Mouse (Mus musculus) C2C12 (cell line): ENCODE measurements around the gene Ccdc138. TPM values are rescaled to one million over a fixed set of nuclear protein-coding genes. Genes with fewer than 3 reads are reported as not detected.

ENCODE experiments used
- H3K27me3 ChIP-seq: one replicate; pipeline ENCODE4 v1.6.1; 2011; ENCODE audit not compliant: control insufficient read depth, insufficient read depth, insufficient read length
- H3K36me3 ChIP-seq: one replicate; pipeline ENCODE4 v1.6.1; 2011; ENCODE audit not compliant: control insufficient read depth, insufficient read depth
- H3K4me3 ChIP-seq: one replicate; pipeline ENCODE4 v1.5.1; 2011; ENCODE audit warnings: mild to moderate bottlenecking, control low read depth; ENCODE audit not compliant: poor library complexity, insufficient read depth, severe bottlenecking
- H3K79me2 ChIP-seq: one replicate; pipeline ENCODE4 v1.6.1; 2011; ENCODE audit not compliant: control insufficient read depth, insufficient read depth
- H3K79me3 ChIP-seq: one replicate; pipeline ENCODE4 v1.6.1; 2011; ENCODE audit warnings: low read depth, control low read depth
- H3ac ChIP-seq: one replicate; pipeline ENCODE3; 2011; ENCODE audit warnings: low read depth; ENCODE audit not compliant: control insufficient read depth, insufficient read length
- CEBPB ChIP-seq: IDR thresholded peaks from one replicate; pipeline ENCODE4 v1.6.1; 2011; ENCODE audit warnings: low read depth, mild to moderate bottlenecking, control low read depth, moderate library complexity
- CTCF ChIP-seq: IDR thresholded peaks from one replicate; pipeline ENCODE4 v1.5.1; 2011; ENCODE audit not compliant: control insufficient read depth, insufficient read depth, insufficient read length
- FOSL1 ChIP-seq: IDR thresholded peaks from one replicate; pipeline ENCODE4 v1.8.0; 2011; ENCODE audit warnings: mild to moderate bottlenecking, low read length; ENCODE audit not compliant: poor library complexity, insufficient read depth, severe bottlenecking
- MAX ChIP-seq: IDR thresholded peaks from one replicate; pipeline ENCODE4 v1.6.1; 2011; ENCODE audit warnings: mild to moderate bottlenecking, control low read depth
- MYOD1 ChIP-seq: IDR thresholded peaks from one replicate; pipeline ENCODE4 v1.6.1; 2011; ENCODE audit warnings: low read depth; ENCODE audit not compliant: control insufficient read depth, insufficient read length
- MYOG ChIP-seq: IDR thresholded peaks from one replicate; pipeline ENCODE4 v1.6.1; 2011; ENCODE audit not compliant: control insufficient read depth, insufficient read length; ENCODE audit errors: extremely low read depth
- USF1 ChIP-seq: IDR thresholded peaks from one replicate; pipeline ENCODE4 v1.6.1; 2011; ENCODE audit warnings: low read depth, mild to moderate bottlenecking, control low read depth, moderate library complexity
- polyA plus RNA-seq: library from polyadenylated mRNA; unstranded; fragments of >200 nt; fragmentation: generic; extraction: Trizol; gene quantifications from one replicate; pipeline ENCODE4 v1.2.1, GENCODE M21; 2012; ENCODE audit warnings: missing spikeins

Gene Ccdc138
- polyA plus RNA-seq, 1 experiment, result 0.91 TPM

- no peak overlapping the region for H3K4me3 ChIP-seq
- peaks cover 100% of the 10 kb centered on the region for H3K36me3 ChIP-seq
- TF ChIP-seq FOSL1 (no peak), USF1 (no peak), CTCF (no peak), MYOG (no peak), MYOD1 (no peak), MAX (no peak), CEBPB (no peak)
- H3K79me2 ChIP-seq, result peaks cover 13% of the 10 kb centered on the region
- no peak overlapping the region for H3ac ChIP-seq
- no peaks in the 10 kb centered on the region for H3K27me3 ChIP-seq
- H3K79me3 ChIP-seq, result peaks cover 2% of the 10 kb centered on the region
Observed at GRCm38 (mm10) chr10:58478071-58478578, 19.6 kb upstream of the Ccdc138 start.

GRCm38 (mm10) chr10:58479954-58480490, 17.7 kb upstream of the Ccdc138 start:
- Histone ChIP-seq H3K4me3 (no peak overlapping the region), H3K36me3 (peaks cover 98% of the 10 kb centered on the region), H3K27me3 (no peaks in the 10 kb centered on the region), H3ac (no peak overlapping the region), H3K79me3 (no peaks in the 10 kb centered on the region), H3K79me2 (peaks cover 5% of the 10 kb centered on the region)
- TF ChIP-seq MYOG (no peak), CTCF (no peak), MYOD1 (no peak), MAX (no peak), FOSL1 (no peak), CEBPB (no peak), USF1 (no peak)

- Histone ChIP-seq H3K36me3 (peaks cover 92% of the 10 kb centered on the region), H3K79me3 (no peaks in the 10 kb centered on the region)
- TF ChIP-seq MYOG (no peak), USF1 (no peak), FOSL1 (no peak), CEBPB (no peak), CTCF (no peak), MYOD1 (no peak), MAX (no peak)
Observed at GRCm38 (mm10) chr10:58491031-58491430, 6.7 kb upstream of the Ccdc138 start.

GRCm38 (mm10) chr10:58495637-58496036, 2.1 kb upstream of the Ccdc138 start:
- TF ChIP-seq MYOD1 (no peak), FOSL1 (no peak), USF1 (no peak), CEBPB (no peak), MYOG (no peak), CTCF (no peak), MAX (no peak)
- H3K36me3 ChIP-seq, result peaks cover 55% of the 10 kb centered on the region
- H3K79me3 ChIP-seq, result no peaks in the 10 kb centered on the region
- H3K79me2 ChIP-seq, result peaks cover 11% of the 10 kb centered on the region
- no peak overlapping the region for H3ac ChIP-seq
- H3K27me3 ChIP-seq, result no peaks in the 10 kb centered on the region
- no peak overlapping the region for H3K4me3 ChIP-seq

More at GRCm38 (mm10) chr10:58491031-58491430, 6.7 kb upstream of the Ccdc138 start:
- H3K27me3 ChIP-seq, result no peaks in the 10 kb centered on the region
- H3ac ChIP-seq, result no peak overlapping the region
- no peaks in the 10 kb centered on the region for H3K79me2 ChIP-seq
- no peak overlapping the region for H3K4me3 ChIP-seq

- peak overlapping the region; percentile 63 for H3K4me3 ChIP-seq
Observed at GRCm38 (mm10) chr10:58496732-58497131, 1.0 kb upstream of the Ccdc138 start.

GRCm38 (mm10) chr10:58498516-58498915, 768 bp downstream of the Ccdc138 start:
- peak overlapping the region; percentile 63 for H3K4me3 ChIP-seq
- H3K79me2 ChIP-seq, result peaks cover 11% of the 10 kb centered on the region
- H3K27me3 ChIP-seq, result no peaks in the 10 kb centered on the region
- H3K79me3 ChIP-seq, result no peaks in the 10 kb centered on the region
- TF ChIP-seq FOSL1 (no peak), MYOD1 (no peak), CEBPB (no peak), MYOG (no peak)
- no peak overlapping the region for H3ac ChIP-seq
- H3K36me3 ChIP-seq, result peaks cover 32% of the 10 kb centered on the region

More at GRCm38 (mm10) chr10:58496732-58497131, 1.0 kb upstream of the Ccdc138 start:
- peaks cover 11% of the 10 kb centered on the region for H3K79me2 ChIP-seq
- no peaks in the 10 kb centered on the region for H3K79me3 ChIP-seq
- TF ChIP-seq CEBPB (no peak), CTCF (no peak), FOSL1 (no peak), USF1 (no peak), MYOG (no peak), MAX (no peak), MYOD1 (no peak)
- H3ac ChIP-seq, result no peak overlapping the region
- H3K36me3 ChIP-seq, result peaks cover 44% of the 10 kb centered on the region
- no peaks in the 10 kb centered on the region for H3K27me3 ChIP-seq
